Mouse (Mus musculus): ENCODE measurements around the gene Wnk4.

The Wnk4 gene

GRCm38 (mm10) chr11:101314567-101314966 lies 54.2 kb downstream of the Wnk4 start:
- in situ Hi-C loops (cut with MboI; ENCODE audit: unreplicated experiment in 2 of 2) = no loop called here

DNA sequence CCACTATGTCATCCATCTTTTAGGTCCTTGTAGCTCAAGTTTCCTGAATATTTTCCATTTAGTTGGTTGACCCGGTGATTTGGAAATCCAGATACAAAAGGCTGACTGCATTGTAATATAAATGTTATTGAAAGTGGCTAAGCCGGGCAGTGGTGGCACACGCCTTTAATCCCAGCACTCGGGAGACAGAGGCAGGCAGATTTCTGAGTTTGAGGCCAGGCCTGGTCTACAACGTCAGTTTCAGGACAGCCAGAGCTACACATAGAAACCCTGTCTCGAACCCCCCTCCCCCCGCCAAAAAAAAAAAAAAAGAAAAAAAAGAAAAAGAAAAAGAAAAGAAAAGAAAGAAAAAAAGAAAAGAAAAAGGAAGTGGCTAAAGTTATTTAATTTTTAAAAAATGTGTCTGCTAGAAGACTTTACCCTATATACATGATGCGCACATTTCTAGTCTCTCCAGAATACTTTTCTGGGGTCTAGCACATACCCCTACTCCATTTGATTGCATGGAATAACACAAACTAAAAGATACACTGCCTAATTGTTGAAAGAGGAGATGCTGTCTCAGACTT lies 54.8 kb downstream of the Wnk4 start:
- in situ Hi-C loops (cut with MboI; ENCODE audit: unreplicated experiment in 2 of 2) = no loop called here

GRCm38 (mm10) chr11:101315665-101316500 lies 55.5 kb downstream of the Wnk4 start, which contains the start of gene Psme3:
Psme3 (plus strand) TSS chr11:101316213.
- in situ Hi-C loops (cut with MboI; ENCODE audit: unreplicated experiment in 2 of 2) = no loop called here

DNA sequence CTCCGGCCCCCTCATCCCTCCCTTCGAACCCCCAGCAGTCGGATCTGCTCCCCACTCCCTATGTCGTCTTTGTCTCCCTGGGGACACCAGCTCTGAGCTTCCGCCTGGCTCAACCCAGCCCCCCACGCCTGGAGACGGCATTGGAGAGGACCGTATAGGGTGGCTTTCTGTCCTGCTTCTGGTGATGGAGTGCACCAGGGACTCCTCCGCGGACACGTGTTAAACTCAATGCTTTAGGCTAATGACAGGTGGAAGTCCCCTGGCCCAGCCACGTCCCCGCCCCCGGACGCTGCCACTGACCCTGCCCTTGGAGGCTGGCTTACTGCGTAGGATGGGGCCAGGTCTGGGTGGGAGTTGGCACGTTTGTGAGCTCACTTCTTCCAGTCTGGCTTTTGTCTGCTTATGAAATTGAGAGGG lies 56.1 kb downstream of the Wnk4 start:
- in situ Hi-C loops (cut with MboI; ENCODE audit: unreplicated experiment in 2 of 2) = no loop called here

DNA sequence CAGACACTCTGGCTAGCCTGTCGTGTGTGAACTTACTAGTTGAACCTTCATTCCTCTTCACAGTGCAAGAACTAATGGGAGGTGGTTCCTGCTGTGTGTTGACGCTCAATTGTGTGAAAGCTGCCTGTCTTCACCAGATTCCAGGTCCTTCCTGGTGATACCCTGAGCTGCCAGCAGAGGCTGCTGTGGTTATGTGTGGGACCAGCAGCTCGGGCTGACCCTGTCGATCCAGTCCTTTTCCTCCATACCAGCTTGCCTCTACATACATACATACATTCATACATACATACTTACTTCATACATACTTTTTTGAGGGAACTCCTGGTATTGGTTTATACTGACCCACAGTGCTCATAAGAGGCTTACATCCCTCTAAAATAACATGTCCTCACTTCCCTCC lies 63.2 kb downstream of the Wnk4 start:
- in situ Hi-C loops (cut with MboI; ENCODE audit: unreplicated experiment in 2 of 2) = loop anchor here (5.0 to 10.0 kb wide), 2 partner anchors 74 to 111 kb away; no protein-coding TSS in a partner anchor

- in situ Hi-C loops (cut with MboI; ENCODE audit: unreplicated experiment in 2 of 2) = loop anchor here (5.0 to 10.0 kb wide), 2 partner anchors 73 to 110 kb away; no protein-coding TSS in a partner anchor
These were observed 64.4 kb downstream of the Wnk4 start, which contains the start of gene Aoc2 for GRCm38 (mm10) chr11:101324763-101325162. Aoc2 (plus strand) TSS chr11:101325063.

DNA sequence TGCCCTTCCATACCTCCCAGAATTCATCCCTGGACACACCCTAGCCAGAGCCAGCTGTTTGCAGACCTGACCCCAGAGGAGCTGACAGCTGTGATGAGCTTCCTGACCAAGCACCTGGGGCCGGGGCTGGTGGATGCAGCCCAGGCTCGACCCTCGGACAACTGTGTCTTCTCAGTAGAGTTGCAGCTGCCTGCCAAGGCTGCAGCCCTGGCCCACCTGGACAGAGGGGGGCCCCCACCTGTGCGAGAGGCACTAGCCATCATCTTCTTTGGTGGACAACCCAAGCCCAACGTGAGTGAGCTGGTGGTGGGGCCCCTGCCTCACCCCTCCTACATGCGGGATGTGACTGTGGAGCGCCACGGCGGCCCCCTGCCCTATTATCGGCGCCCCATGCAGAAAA lies 64.8 kb downstream of the Wnk4 start:
- in situ Hi-C loops (cut with MboI; ENCODE audit: unreplicated experiment in 2 of 2) = loop anchor here in 1 of 2 experiments (10.0 kb wide), 1 partner anchor 110 kb away; no protein-coding TSS in a partner anchor

- in situ Hi-C loops (cut with MboI; ENCODE audit: unreplicated experiment in 2 of 2) = loop anchor here in 1 of 2 experiments (10.0 kb wide), 1 partner anchor 109 kb away; no protein-coding TSS in a partner anchor
These were observed 65.8 kb downstream of the Wnk4 start for GRCm38 (mm10) chr11:101326147-101326546.

Data from v-Abl transformed pro-B cells (cell line).